Mouse (Mus musculus): ENCODE measurements around the gene Rnf38. TPM values are rescaled to one million over a fixed set of nuclear protein-coding genes. Genes with fewer than 3 reads are reported as not detected.

Rnf38 gene
- total RNA-seq, 4 experiments from 2014 or later, result 48.8 to 55.4 (median 50.9) TPM

- no peak for DNase-seq (ENCODE audit: low spot score in 2 of 2)
Observed at GRCm38 (mm10) chr4:44119410-44120201, 114.0 kb downstream of the Rnf38 start.

- no peak for DNase-seq (ENCODE audit: low spot score in 2 of 2)
Observed at GRCm38 (mm10) chr4:44115046-44115445, 118.5 kb downstream of the Rnf38 start.

GRCm38 (mm10) chr4:44113393-44114138, 120.0 kb downstream of the Rnf38 start:
- no peak for DNase-seq (ENCODE audit: low spot score in 2 of 2)

- no peak for DNase-seq (ENCODE audit: low spot score in 2 of 2)
Observed at GRCm38 (mm10) chr4:44112741-44113140, 120.8 kb downstream of the Rnf38 start.

- no peak for DNase-seq (ENCODE audit: low spot score in 2 of 2)
Observed at GRCm38 (mm10) chr4:44110771-44111170, 122.8 kb downstream of the Rnf38 start.

- no peak for DNase-seq (ENCODE audit: low spot score in 2 of 2)
Observed at GRCm38 (mm10) chr4:44108297-44108696, 125.3 kb downstream of the Rnf38 start.

- DNase-seq (ENCODE audit: low spot score in 2 of 2), result no peak
Observed at GRCm38 (mm10) chr4:44107339-44107738, 126.2 kb downstream of the Rnf38 start.

- no peak for DNase-seq (ENCODE audit: low spot score in 2 of 2)
Observed at GRCm38 (mm10) chr4:44106297-44106821, 127.2 kb downstream of the Rnf38 start.

GRCm38 (mm10) chr4:44104195-44104917, 129.2 kb downstream of the Rnf38 start:
- no peak for DNase-seq (ENCODE audit: low spot score in 2 of 2)

- DNase-seq (ENCODE audit: low spot score in 2 of 2), result no peak
Observed at GRCm38 (mm10) chr4:44103620-44104019, 130.0 kb downstream of the Rnf38 start.

- DNase-seq (ENCODE audit: low spot score in 2 of 2), result no peak
Observed at GRCm38 (mm10) chr4:44097576-44098335, 135.8 kb downstream of the Rnf38 start.

- no peak for DNase-seq (ENCODE audit: low spot score in 2 of 2)
Observed at GRCm38 (mm10) chr4:44094475-44094874, 139.1 kb downstream of the Rnf38 start.

- DNase-seq (ENCODE audit: low spot score in 2 of 2), result no peak
Observed at GRCm38 (mm10) chr4:44092359-44092758, 141.2 kb downstream of the Rnf38 start.

GRCm38 (mm10) chr4:44085566-44085965, 148.0 kb downstream of the Rnf38 start:
- no peak for DNase-seq (ENCODE audit: low spot score in 2 of 2)

GRCm38 (mm10) chr4:44084602-44085325, 148.8 kb downstream of the Rnf38 start:
- no peak for DNase-seq (ENCODE audit: low spot score in 2 of 2)

- no peak for DNase-seq (ENCODE audit: low spot score in 2 of 2)
Observed at GRCm38 (mm10) chr4:44083945-44084344, 149.6 kb downstream of the Rnf38 start, which contains the start of gene Gne. Gne (minus strand) TSS chr4:44084177.

- DNase-seq (ENCODE audit: low spot score in 2 of 2), result no peak
Observed at GRCm38 (mm10) chr4:44078358-44078933, 155.1 kb downstream of the Rnf38 start.
